Mouse (Mus musculus): ENCODE results near the gene Ahcyl1. TPM values are rescaled to one million over a fixed set of nuclear protein-coding genes. Genes with fewer than 3 reads are reported as not detected.
"Not testable (repeated sequence)": the region's sequence is repeated elsewhere in the genome, so short reads cannot be mapped to it uniquely, and the experiment has no call there.

Ahcyl1 gene
- polyA plus RNA-seq, 1 experiment = 72.1 TPM

DNA sequence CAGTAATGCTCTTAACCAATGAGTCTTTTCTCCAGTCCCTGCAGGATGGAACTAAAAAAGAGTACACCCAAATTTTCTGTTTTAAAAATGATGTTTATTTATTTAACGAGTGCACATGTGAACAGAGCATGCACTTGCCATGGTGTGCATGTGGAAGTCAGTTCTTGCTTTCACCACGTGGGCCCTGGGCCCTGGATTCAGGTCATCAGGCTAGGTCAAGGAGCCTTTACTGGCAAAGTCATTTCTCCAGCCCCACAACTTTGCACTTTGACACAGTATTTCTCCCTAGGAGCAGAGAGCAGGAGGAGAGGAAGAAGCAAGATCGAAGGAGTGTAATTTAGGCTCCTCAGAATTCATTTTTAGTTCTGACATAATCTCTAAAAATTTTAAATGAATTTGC, 41.5 kb downstream of the Ahcyl1 start:
- Histone ChIP-seq H3K4me3 (ENCODE audit: insufficient read depth, poor library complexity, severe bottlenecking) (no peak overlapping the region), H3ac (ENCODE audit: control insufficient read depth, insufficient read length, low read depth) (no peak overlapping the region), H3K36me3 (ENCODE audit: control insufficient read depth, insufficient read depth) (peaks cover 23% of the 10 kb centered on the region), H3K27me3 (ENCODE audit: control insufficient read depth, insufficient read depth, insufficient read length) (no peaks in the 10 kb centered on the region), H3K79me3 (ENCODE audit: low read depth) (no peaks in the 10 kb centered on the region), H3K79me2 (ENCODE audit: control insufficient read depth, insufficient read depth) (no peaks in the 10 kb centered on the region)
- TF ChIP-seq USF1 (IDR thresholded peaks at IDR 0.05; ENCODE audit: low read depth) = no peak
- no peak for TF ChIP-seq MYOG (IDR thresholded peaks at IDR 0.05; ENCODE audit: control insufficient read depth, extremely low read depth, insufficient read length)
- no peak for TF ChIP-seq MYOD1 (IDR thresholded peaks at IDR 0.05; ENCODE audit: control insufficient read depth, insufficient read length, low read depth)
- no peak for TF ChIP-seq CEBPB (IDR thresholded peaks at IDR 0.05; ENCODE audit: low read depth)
- no peak for TF ChIP-seq FOSL1 (IDR thresholded peaks at IDR 0.05; ENCODE audit: insufficient read depth, low read length, poor library complexity, severe bottlenecking)
- no peak for TF ChIP-seq CTCF (IDR thresholded peaks at IDR 0.05; ENCODE audit: control insufficient read depth, insufficient read depth, insufficient read length)
- TF ChIP-seq MAX (IDR thresholded peaks at IDR 0.05) = no peak

DNA sequence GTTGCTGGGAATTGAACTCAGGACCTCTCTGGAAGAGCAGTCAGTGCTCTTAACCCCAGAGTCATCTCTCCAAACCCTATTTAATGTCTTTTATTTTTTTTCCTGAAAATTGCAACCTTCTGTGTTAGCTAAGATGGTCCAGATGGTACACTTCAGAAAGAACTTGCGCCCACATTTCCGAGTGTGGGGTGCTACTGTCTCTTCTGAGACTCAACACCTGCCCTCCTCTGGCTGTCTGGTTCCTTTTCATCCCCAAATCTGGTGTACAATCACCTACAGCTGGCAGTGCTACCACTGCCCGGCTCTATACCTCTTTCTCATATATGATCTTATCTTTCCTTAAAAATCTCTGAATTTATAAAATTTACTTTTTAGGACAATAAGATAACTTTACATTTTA, 43.4 kb downstream of the Ahcyl1 start:
- Histone ChIP-seq H3K79me3 (ENCODE audit: low read depth) (no peaks in the 10 kb centered on the region), H3K4me3 (ENCODE audit: insufficient read depth, poor library complexity, severe bottlenecking) (no peak overlapping the region), H3K79me2 (ENCODE audit: control insufficient read depth, insufficient read depth) (no peaks in the 10 kb centered on the region), H3K36me3 (ENCODE audit: control insufficient read depth, insufficient read depth) (peaks cover 4% of the 10 kb centered on the region), H3K27me3 (ENCODE audit: control insufficient read depth, insufficient read depth, insufficient read length) (no peaks in the 10 kb centered on the region), H3ac (ENCODE audit: control insufficient read depth, insufficient read length, low read depth) (no peak overlapping the region)
- no peak for TF ChIP-seq MYOG (IDR thresholded peaks at IDR 0.05; ENCODE audit: control insufficient read depth, extremely low read depth, insufficient read length)
- no peak for TF ChIP-seq FOSL1 (IDR thresholded peaks at IDR 0.05; ENCODE audit: insufficient read depth, low read length, poor library complexity, severe bottlenecking)
- TF ChIP-seq MYOD1 (IDR thresholded peaks at IDR 0.05; ENCODE audit: control insufficient read depth, insufficient read length, low read depth) = no peak
- TF ChIP-seq MAX (IDR thresholded peaks at IDR 0.05) = no peak
- no peak for TF ChIP-seq CTCF (IDR thresholded peaks at IDR 0.05; ENCODE audit: control insufficient read depth, insufficient read depth, insufficient read length)
- no peak for TF ChIP-seq CEBPB (IDR thresholded peaks at IDR 0.05; ENCODE audit: low read depth)
- TF ChIP-seq USF1 (IDR thresholded peaks at IDR 0.05; ENCODE audit: low read depth) = no peak

DNA sequence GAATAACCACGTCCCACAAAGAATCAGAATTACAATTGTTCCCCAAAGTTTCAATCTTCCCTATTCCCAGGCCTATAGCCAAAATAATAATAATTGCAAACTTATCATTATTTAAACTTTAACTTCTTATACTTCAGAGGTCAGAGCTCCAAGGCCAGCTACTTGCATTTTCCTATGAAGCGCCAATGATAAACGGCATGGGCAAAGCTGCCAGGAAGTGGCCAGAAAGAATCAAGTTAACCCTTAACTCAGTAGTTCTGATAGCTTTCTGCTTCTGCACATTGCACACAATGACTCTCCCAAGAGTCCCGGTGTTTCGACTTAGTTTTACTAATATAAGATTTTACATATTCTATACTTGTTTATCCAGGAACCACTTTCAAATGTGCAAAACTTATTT, 46.1 kb downstream of the Ahcyl1 start:
- H3K79me3 ChIP-seq (ENCODE audit: low read depth); H3K36me3 ChIP-seq (ENCODE audit: control insufficient read depth, insufficient read depth); H3K79me2 ChIP-seq (ENCODE audit: control insufficient read depth, insufficient read depth); H3K4me3 ChIP-seq (ENCODE audit: insufficient read depth, poor library complexity, severe bottlenecking); H3ac ChIP-seq (ENCODE audit: control insufficient read depth, insufficient read length, low read depth); H3K27me3 ChIP-seq (ENCODE audit: control insufficient read depth, insufficient read depth, insufficient read length): not testable (repeated sequence)

DNA sequence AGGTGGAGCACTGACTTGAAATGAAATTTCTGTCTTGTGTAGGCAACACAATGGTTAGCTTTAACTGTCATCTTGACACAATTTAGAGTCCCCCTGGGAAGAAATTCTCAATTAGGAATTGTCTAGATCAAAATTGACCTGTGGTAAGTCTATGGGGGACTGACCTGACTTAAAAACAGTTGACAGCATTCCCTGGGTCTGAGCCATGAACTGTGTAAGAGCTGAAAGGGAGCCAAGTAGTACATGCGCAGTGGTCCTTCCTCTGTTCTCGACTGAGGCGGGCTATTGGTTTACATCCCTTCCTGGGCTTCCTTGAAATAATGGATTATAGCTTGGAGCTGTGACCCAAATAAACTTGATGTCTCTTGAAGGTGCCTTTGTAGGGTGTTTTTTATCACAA, 49.4 kb downstream of the Ahcyl1 start:
- Histone ChIP-seq H3K27me3 (ENCODE audit: control insufficient read depth, insufficient read depth, insufficient read length) (no peaks in the 10 kb centered on the region), H3K79me2 (ENCODE audit: control insufficient read depth, insufficient read depth) (no peaks in the 10 kb centered on the region), H3K36me3 (ENCODE audit: control insufficient read depth, insufficient read depth) (no peaks in the 10 kb centered on the region), H3K4me3 (ENCODE audit: insufficient read depth, poor library complexity, severe bottlenecking) (no peak overlapping the region), H3K79me3 (ENCODE audit: low read depth) (no peaks in the 10 kb centered on the region), H3ac (ENCODE audit: control insufficient read depth, insufficient read length, low read depth) (no peak overlapping the region)
- TF ChIP-seq CTCF (IDR thresholded peaks at IDR 0.05; ENCODE audit: control insufficient read depth, insufficient read depth, insufficient read length) (no peak), MYOG (IDR thresholded peaks at IDR 0.05; ENCODE audit: control insufficient read depth, extremely low read depth, insufficient read length) (no peak), USF1 (IDR thresholded peaks at IDR 0.05; ENCODE audit: low read depth) (no peak), MAX (IDR thresholded peaks at IDR 0.05) (no peak), CEBPB (IDR thresholded peaks at IDR 0.05; ENCODE audit: low read depth) (no peak), MYOD1 (IDR thresholded peaks at IDR 0.05; ENCODE audit: control insufficient read depth, insufficient read length, low read depth) (no peak), FOSL1 (IDR thresholded peaks at IDR 0.05; ENCODE audit: insufficient read depth, low read length, poor library complexity, severe bottlenecking) (no peak)

DNA sequence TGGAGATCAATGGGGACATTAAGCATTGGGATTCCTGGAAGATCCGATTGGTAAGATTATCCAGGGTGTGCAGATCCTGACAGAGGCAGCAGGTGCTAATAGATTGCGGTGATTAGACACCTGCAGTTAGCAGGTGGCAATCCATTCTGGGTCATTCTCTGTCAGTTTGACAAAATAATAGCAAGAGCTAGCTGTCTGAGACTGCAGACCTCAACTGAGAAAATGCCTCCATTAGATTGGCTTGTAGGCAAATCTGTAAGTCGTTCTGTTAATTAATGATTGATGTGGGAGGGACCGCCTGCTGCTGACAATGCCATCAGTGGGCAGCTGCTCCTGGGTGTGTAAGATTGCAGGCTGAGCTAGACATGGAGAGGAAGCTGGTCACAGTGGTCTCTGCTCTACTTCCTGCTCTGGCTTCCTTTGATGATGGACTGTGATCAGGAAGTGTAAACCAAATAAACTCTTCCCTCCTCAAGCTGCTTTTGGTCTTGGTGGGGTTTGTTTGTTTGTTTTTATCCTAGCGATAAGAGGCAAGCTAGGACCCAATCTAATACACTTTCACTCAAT, 58.7 kb downstream of the Ahcyl1 start:
- Histone ChIP-seq H3K27me3 (ENCODE audit: control insufficient read depth, insufficient read depth, insufficient read length) (peaks cover 8% of the 10 kb centered on the region), H3K79me2 (ENCODE audit: control insufficient read depth, insufficient read depth) (no peaks in the 10 kb centered on the region), H3K36me3 (ENCODE audit: control insufficient read depth, insufficient read depth) (no peaks in the 10 kb centered on the region), H3ac (ENCODE audit: control insufficient read depth, insufficient read length, low read depth) (no peak overlapping the region), H3K79me3 (ENCODE audit: low read depth) (no peaks in the 10 kb centered on the region), H3K4me3 (ENCODE audit: insufficient read depth, poor library complexity, severe bottlenecking) (no peak overlapping the region)
- TF ChIP-seq CTCF (IDR thresholded peaks at IDR 0.05; ENCODE audit: control insufficient read depth, insufficient read depth, insufficient read length) = no peak
- no peak for TF ChIP-seq USF1 (IDR thresholded peaks at IDR 0.05; ENCODE audit: low read depth)
- TF ChIP-seq MYOD1 (IDR thresholded peaks at IDR 0.05; ENCODE audit: control insufficient read depth, insufficient read length, low read depth) = no peak
- TF ChIP-seq MAX (IDR thresholded peaks at IDR 0.05) = no peak
- TF ChIP-seq MYOG (IDR thresholded peaks at IDR 0.05; ENCODE audit: control insufficient read depth, extremely low read depth, insufficient read length) = no peak
- no peak for TF ChIP-seq CEBPB (IDR thresholded peaks at IDR 0.05; ENCODE audit: low read depth)
- TF ChIP-seq FOSL1 (IDR thresholded peaks at IDR 0.05; ENCODE audit: insufficient read depth, low read length, poor library complexity, severe bottlenecking) = no peak

DNA sequence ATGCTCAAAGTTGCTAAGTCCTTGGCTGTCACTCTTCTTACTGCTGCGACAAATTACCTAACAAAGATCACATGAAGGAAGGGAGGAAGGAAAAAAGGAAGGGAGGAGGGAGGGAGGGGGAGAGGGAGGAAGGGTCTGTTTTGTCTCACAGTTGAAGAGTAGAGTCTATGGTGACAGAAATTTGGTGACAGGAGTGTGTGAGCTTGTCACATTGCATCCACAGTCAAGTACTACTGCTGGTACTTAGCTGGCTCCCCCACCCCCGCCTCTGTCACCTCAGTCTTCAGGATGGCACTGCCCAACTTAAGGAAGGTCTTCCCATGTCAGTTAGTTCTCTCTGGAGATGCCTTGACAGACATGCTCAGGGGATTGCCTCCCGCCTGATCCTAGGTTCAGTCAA, 60.1 kb downstream of the Ahcyl1 start:
- H3K79me2 ChIP-seq (ENCODE audit: control insufficient read depth, insufficient read depth) = peaks cover under 1% of the 10 kb centered on the region
- H3K4me3 ChIP-seq (ENCODE audit: insufficient read depth, poor library complexity, severe bottlenecking) = no peak overlapping the region
- no peak overlapping the region for H3ac ChIP-seq (ENCODE audit: control insufficient read depth, insufficient read length, low read depth)
- TF ChIP-seq MYOD1 (IDR thresholded peaks at IDR 0.05; ENCODE audit: control insufficient read depth, insufficient read length, low read depth) (no peak), FOSL1 (IDR thresholded peaks at IDR 0.05; ENCODE audit: insufficient read depth, low read length, poor library complexity, severe bottlenecking) (no peak), CTCF (IDR thresholded peaks at IDR 0.05; ENCODE audit: control insufficient read depth, insufficient read depth, insufficient read length) (no peak), MYOG (IDR thresholded peaks at IDR 0.05; ENCODE audit: control insufficient read depth, extremely low read depth, insufficient read length) (no peak), USF1 (IDR thresholded peaks at IDR 0.05; ENCODE audit: low read depth) (no peak), CEBPB (IDR thresholded peaks at IDR 0.05; ENCODE audit: low read depth) (no peak), MAX (IDR thresholded peaks at IDR 0.05) (no peak)
- H3K27me3 ChIP-seq (ENCODE audit: control insufficient read depth, insufficient read depth, insufficient read length) = peaks cover 8% of the 10 kb centered on the region
- no peaks in the 10 kb centered on the region for H3K79me3 ChIP-seq (ENCODE audit: low read depth)
- no peaks in the 10 kb centered on the region for H3K36me3 ChIP-seq (ENCODE audit: control insufficient read depth, insufficient read depth)
